Mouse (Mus musculus): ENCODE data around the gene Akap8l. TPM values are rescaled to one million over a fixed set of nuclear protein-coding genes. Genes with fewer than 3 reads are reported as not detected.

Akap8l gene
- polyA plus RNA-seq (2017; shearing (Covaris generic)) = 327 TPM

GRCm38 (mm10) chr17:32350382-32350983, at the start of gene Akap8l:
TSS of gene Akap8l (minus strand) at chr17:32350607.

DNA sequence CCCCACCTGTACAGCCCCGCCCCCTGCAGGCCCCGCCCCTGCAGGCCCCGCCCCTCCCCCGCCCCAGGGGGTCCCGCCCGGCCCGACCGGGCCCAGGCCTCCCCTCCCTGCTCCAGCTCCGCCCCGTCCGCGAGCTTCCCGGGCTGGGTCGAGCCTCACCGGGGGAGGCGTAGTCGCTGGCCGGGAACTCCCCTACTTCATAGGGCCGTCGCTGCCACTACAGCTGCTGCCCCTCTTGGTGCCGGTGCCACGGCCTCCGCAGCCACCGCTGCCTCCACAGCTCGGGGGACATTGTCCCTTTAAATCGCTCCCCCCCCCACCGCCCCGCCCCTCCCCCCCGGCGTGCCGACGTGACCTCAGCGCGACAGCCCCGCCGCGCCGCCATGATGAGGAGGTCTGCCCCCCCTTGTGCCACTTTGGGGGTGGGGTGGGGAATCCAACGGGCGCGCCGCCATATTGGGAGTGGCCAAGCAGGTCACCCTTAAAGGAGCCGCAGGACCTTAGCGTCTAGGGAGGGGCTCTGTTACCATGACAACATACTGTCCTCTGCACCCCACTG, 38.8 kb upstream of the Akap8l start, which contains the start of gene Wiz:
Gene Wiz, minus strand, starts transcription at position 339 of the 559 bp plus-strand sequence.

DNA sequence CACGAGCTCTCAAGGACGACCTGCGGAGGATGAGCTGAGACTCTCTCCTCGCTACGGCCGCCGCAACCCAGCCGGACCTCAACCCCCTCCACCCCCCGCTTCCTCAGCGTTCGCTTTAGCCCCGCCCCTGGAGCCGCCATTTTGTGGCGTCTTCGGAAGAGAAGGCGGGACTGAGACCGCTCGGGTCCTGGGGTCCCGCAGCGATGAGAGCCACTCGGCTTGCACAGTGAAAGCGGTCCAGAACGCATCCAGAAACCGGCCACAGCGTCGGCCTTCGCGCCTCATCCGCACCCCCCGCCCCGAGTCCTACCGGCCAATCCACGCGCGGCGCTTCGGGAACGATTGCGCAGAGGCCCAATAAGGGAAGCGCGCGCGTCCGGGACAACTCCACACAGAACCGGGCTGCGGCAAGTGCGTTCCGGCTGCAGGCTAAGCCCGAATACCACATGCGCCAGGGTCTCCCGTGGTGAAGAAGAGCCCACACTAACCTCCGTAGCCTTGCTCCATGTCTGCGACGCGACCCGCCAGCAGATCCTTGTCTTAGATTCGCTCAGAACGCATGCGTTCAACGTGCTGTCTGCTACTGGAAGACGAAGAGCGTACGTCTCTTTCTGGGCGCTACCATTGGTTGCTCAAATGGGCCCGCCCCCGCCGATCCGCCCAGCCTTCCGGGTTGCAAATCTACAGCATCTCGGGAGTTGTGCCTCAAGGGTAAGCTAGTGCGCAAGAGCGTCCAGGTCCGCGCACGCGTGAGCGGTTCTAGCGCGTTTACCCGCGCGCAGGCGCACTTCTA, 29.6 kb downstream of the Akap8l start, which contains the start of gene Akap8:
Gene Akap8, minus strand, starts transcription at position 642 of the 793 bp plus-strand sequence.

GRCm38 (mm10) chr17:32284262-32285137, 65.9 kb downstream of the Akap8l start, which contains the start of gene Brd4:
TSS of gene Brd4 (minus strand) at chr17:32284722.

Other genes starting within 250 kb of the Akap8l start
- gene Notch3, start 183.8 kb downstream of the Akap8l start, polyA plus RNA-seq (2017; shearing (Covaris generic)) = not detected
- not detected for gene Ephx3, start 161.1 kb downstream of the Akap8l start, polyA plus RNA-seq (2017; shearing (Covaris generic))
- gene Brd4, start 65.9 kb downstream of the Akap8l start, polyA plus RNA-seq (2017; shearing (Covaris generic)) = 55.5 TPM
- 258 TPM for gene Akap8, start 29.4 kb downstream of the Akap8l start, polyA plus RNA-seq (2017; shearing (Covaris generic))
- gene Wiz, start 38.8 kb upstream of the Akap8l start, polyA plus RNA-seq (2017; shearing (Covaris generic)) = 23.5 TPM
- gene Rasal3, start 53.0 kb upstream of the Akap8l start, polyA plus RNA-seq (2017; shearing (Covaris generic)) = 166 TPM
- 98.3 TPM for gene Pglyrp2, start 73.6 kb upstream of the Akap8l start, polyA plus RNA-seq (2017; shearing (Covaris generic))
- gene Cyp4f39, start 102.1 kb upstream of the Akap8l start, polyA plus RNA-seq (2017; shearing (Covaris generic)) = 1.5 TPM
- gene Cyp4f17, start 155.4 kb upstream of the Akap8l start, polyA plus RNA-seq (2017; shearing (Covaris generic)) = 4.9 TPM
- gene Cyp4f16, start 186.0 kb upstream of the Akap8l start, polyA plus RNA-seq (2017; shearing (Covaris generic)) = 19.0 TPM

Measured in inflammation-experienced regulatory T-cells, adult 16 weeks (primary cell).